Mouse (Mus musculus) erythroblast, embryonic 14.5 days (primary cell): ENCODE results near the gene Nsd1.

ENCODE experiments used
- GATA1 ChIP-seq: IDR thresholded peaks from 2 replicates; pipeline ENCODE4 v1.6.1; 2012; ENCODE audit warnings: low read length, inconsistent platforms, mixed read lengths
- TAL1 ChIP-seq: IDR thresholded peaks from 3 replicates; pipeline ENCODE4 v1.6.1; 2012; ENCODE audit warnings: low read length, inconsistent platforms, mixed read lengths

DNA sequence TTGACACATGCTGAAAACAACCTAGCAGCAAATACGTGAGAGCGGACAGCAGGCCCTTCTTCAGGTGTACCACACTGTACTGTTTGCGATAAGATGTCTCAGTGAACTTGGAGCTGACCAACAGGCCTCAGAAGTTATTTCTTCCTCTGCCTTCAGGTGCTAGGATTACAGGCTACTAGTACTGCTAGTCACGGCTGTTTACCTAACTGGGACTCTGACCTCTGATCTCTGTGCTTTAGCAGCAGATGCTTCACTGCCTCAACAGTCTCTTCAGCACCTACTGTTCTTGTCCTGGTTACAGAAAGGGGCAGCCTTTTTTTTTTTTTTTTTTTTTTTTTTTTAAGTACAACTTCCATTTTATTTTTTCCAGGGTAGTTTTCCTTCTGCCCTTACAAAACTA, 43.2 kb downstream of the Nsd1 start:
- TF ChIP-seq GATA1 (no peak), TAL1 (no peak)
